Mouse (Mus musculus): ENCODE data around the gene Sstr4. TPM values are rescaled to one million over a fixed set of nuclear protein-coding genes. Genes with fewer than 3 reads are reported as not detected.

Sstr4 gene
- total and polyA plus RNA-seq, 3 experiments: not detected

- H3K79me2 ChIP-seq (ENCODE audit: control insufficient read depth, insufficient read depth, low read length, poor library complexity): no peaks in the 10 kb centered on the region
- H3K4me3 ChIP-seq (ENCODE audit: control insufficient read depth in 1 of 2, insufficient read depth in 1 of 2, low read depth in 2 of 2, low read length in 2 of 2): no peak overlapping the region
- H3K27me3 ChIP-seq (ENCODE audit: control insufficient read depth in 1 of 2, insufficient read depth in 2 of 2, low read length in 2 of 2): no peaks in the 10 kb centered on the region
- no peak for DNase-seq (ENCODE audit: low read depth, low spot score)
- no peaks in the 10 kb centered on the region for H3K36me3 ChIP-seq (ENCODE audit: control insufficient read depth in 1 of 2, insufficient read depth in 2 of 2, low read length in 2 of 2)
- no peaks in the 10 kb centered on the region for H3K4me1 ChIP-seq (ENCODE audit: control insufficient read depth in 1 of 2, insufficient read depth in 2 of 2, low read length in 2 of 2)
- no peaks in the 10 kb centered on the region for H3K9me3 ChIP-seq (replicated peaks; ENCODE audit: insufficient read depth, low read length)
- H3K27ac ChIP-seq (ENCODE audit: control insufficient read depth, low read depth, low read length): no peak overlapping the region
- no peak overlapping the region for H3K9ac ChIP-seq (ENCODE audit: control insufficient read depth, low read depth, low read length, poor library complexity, severe bottlenecking)
- TF ChIP-seq MAX (IDR thresholded peaks at IDR 0.05; ENCODE audit: low read length) (no peak), ZKSCAN1 (IDR thresholded peaks at IDR 0.05; ENCODE audit: low read depth, low read length) (no peak), CHD2 (IDR thresholded peaks at IDR 0.05; ENCODE audit: low read length) (no peak), CHD1 (IDR thresholded peaks at IDR 0.05; ENCODE audit: low read depth, low read length) (no peak), MYB (IDR thresholded peaks at IDR 0.05; ENCODE audit: low read depth, low read length) (no peak), CTCF (IDR thresholded peaks at IDR 0.05 in 2 of 3, conservative IDR thresholded peaks at IDR 0.05 in 1 of 3; ENCODE audit: control insufficient read depth in 1 of 3, insufficient read depth in 1 of 3, low read depth in 2 of 3, low read length in 3 of 3, poor library complexity in 1 of 3, severe bottlenecking in 1 of 3) (no peak), MAFK (IDR thresholded peaks at IDR 0.05; ENCODE audit: borderline replicate concordance, low read depth, low read length) (no peak), USF2 (IDR thresholded peaks at IDR 0.05; ENCODE audit: borderline replicate concordance in 1 of 2, insufficient read depth in 1 of 2, low read depth in 1 of 2, low read length in 2 of 2) (no peak), MEF2A (IDR thresholded peaks at IDR 0.05; ENCODE audit: extremely low read depth, insufficient replicate concordance, low read depth, low read length, poor library complexity, severe bottlenecking) (no peak), HCFC1 (IDR thresholded peaks at IDR 0.05; ENCODE audit: low read depth, low read length) (no peak), EP300 (IDR thresholded peaks at IDR 0.05; ENCODE audit: low read depth in 1 of 2, low read length in 2 of 2) (no peak), ELF1 (IDR thresholded peaks at IDR 0.05; ENCODE audit: low read depth, low read length) (no peak)
These were observed 48.2 kb upstream of the Sstr4 start for GRCm38 (mm10) chr2:148346976-148347375.

DNA sequence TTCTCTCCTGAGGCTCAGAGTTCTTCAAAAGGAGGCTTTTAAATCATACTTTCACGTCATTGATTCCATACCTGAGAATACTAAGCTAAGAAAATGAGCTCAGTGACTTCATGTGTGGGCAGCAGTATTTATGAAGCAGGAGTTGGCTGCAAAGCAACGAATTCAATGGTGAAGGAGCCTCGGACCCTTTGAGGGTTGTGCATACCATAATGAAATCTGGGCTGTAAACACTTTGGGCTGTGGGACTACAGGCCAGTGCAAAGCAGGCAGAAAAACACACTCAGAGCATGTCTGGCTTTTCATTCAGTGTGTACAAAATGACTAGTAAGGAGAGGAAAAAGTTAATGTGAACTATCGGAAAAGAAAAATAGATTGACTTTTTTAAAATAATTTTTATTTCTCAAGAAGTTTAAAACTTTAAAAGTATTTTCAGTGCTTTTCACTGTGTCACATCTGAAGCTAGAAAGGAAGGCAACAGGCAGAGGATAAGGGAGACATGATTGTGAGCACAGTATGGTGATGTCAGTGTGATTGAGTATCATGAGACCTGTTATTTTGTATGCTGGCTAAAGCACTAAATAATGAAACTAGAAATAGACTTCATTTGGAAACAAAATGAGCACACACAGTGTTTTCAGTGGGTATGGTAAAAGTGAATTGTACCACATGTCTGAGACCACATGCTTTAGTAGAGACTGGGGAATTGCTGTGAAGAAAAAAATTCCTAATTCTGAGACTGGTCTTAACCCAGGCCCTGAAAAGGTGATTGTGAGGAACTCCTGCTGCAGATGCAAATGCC is 45.4 kb upstream of the Sstr4 start:
- no peaks in the 10 kb centered on the region for H3K4me1 ChIP-seq (ENCODE audit: control insufficient read depth in 1 of 2, insufficient read depth in 2 of 2, low read length in 2 of 2)
- no peaks in the 10 kb centered on the region for H3K9me3 ChIP-seq (replicated peaks; ENCODE audit: insufficient read depth, low read length)
- H3K36me3 ChIP-seq (ENCODE audit: control insufficient read depth in 1 of 2, insufficient read depth in 2 of 2, low read length in 2 of 2): no peaks in the 10 kb centered on the region
- no peak overlapping the region for H3K9ac ChIP-seq (ENCODE audit: control insufficient read depth, low read depth, low read length, poor library complexity, severe bottlenecking)
- no peak for DNase-seq (ENCODE audit: low read depth, low spot score)
- TF ChIP-seq ELF1 (IDR thresholded peaks at IDR 0.05; ENCODE audit: low read depth, low read length): no peak
- no peak for TF ChIP-seq GATA1 (IDR thresholded peaks at IDR 0.05; ENCODE audit: low read depth, low read length)
- TF ChIP-seq TBP (IDR thresholded peaks at IDR 0.05; ENCODE audit: low read depth, low read length): no peak
- no peak for TF ChIP-seq BHLHE40 (IDR thresholded peaks at IDR 0.05; ENCODE audit: borderline replicate concordance, low read depth, low read length)
- no peak for TF ChIP-seq HCFC1 (IDR thresholded peaks at IDR 0.05; ENCODE audit: low read depth, low read length)
- no peak for TF ChIP-seq NELFE (IDR thresholded peaks at IDR 0.05; ENCODE audit: low read depth, low read length)
- no peak for TF ChIP-seq MAX (IDR thresholded peaks at IDR 0.05; ENCODE audit: low read length)
- TF ChIP-seq KAT2A (conservative IDR thresholded peaks at IDR 0.05; ENCODE audit: low read depth, low read length): no peak
- TF ChIP-seq MAFK (IDR thresholded peaks at IDR 0.05; ENCODE audit: borderline replicate concordance, low read depth, low read length): no peak
- no peak for TF ChIP-seq TAL1 (IDR thresholded peaks at IDR 0.05; ENCODE audit: low read length)
- TF ChIP-seq POLR2AphosphoS5 (IDR thresholded peaks at IDR 0.05; ENCODE audit: borderline replicate concordance, low read depth, low read length): no peak
- TF ChIP-seq ZKSCAN1 (IDR thresholded peaks at IDR 0.05; ENCODE audit: low read depth, low read length): no peak
- no peak for TF ChIP-seq ZMIZ1 (IDR thresholded peaks at IDR 0.05; ENCODE audit: low read depth, low read length)
- no peak overlapping the region for H3K4me3 ChIP-seq (ENCODE audit: control insufficient read depth in 1 of 2, insufficient read depth in 1 of 2, low read depth in 2 of 2, low read length in 2 of 2)
- H3K79me2 ChIP-seq (ENCODE audit: control insufficient read depth, insufficient read depth, low read length, poor library complexity): no peaks in the 10 kb centered on the region
- no peaks in the 10 kb centered on the region for H3K27me3 ChIP-seq (ENCODE audit: control insufficient read depth in 1 of 2, insufficient read depth in 2 of 2, low read length in 2 of 2)
- no peak overlapping the region for H3K27ac ChIP-seq (ENCODE audit: control insufficient read depth, low read depth, low read length)

Measured in MEL (cell line).